Mouse (Mus musculus): ENCODE measurements at regions not wholly inside any gene's neighbourhood (a gene's known extent, or its start where the extent isn't known, plus 50 kb on each side); places are given as distances from the start of the nearest gene placed in this dataset.
A peak's percentile ranks its signal among the peaks of the same experiment; 100 is the strongest.

- Histone ChIP-seq H3K36me3 (ENCODE audit: insufficient read depth, low read length) (no peaks in the 10 kb centered on the region), H3K4me3 (ENCODE audit: low read depth, low read length) (no peak overlapping the region), H3K9ac (replicated peaks; ENCODE audit: low read depth) (no peak overlapping the region), H3K4me2 (replicated peaks; ENCODE audit: low read depth, low read length) (no peak overlapping the region), H3K9me3 (ENCODE audit: low read length) (no peaks in the 10 kb centered on the region), H3K27me3 (replicated peaks; ENCODE audit: insufficient read depth, low read length) (no peaks in the 10 kb centered on the region), H3K4me1 (ENCODE audit: insufficient read depth, low read depth, low read length) (no peaks in the 10 kb centered on the region), H3K27ac (ENCODE audit: low read length) (no peak overlapping the region)
- DNase-seq (ENCODE audit: low spot score) = no peak
- ATAC-seq = no peak
- no peak for TF ChIP-seq CTCF (IDR thresholded peaks at IDR 0.05)
- no peak for TF ChIP-seq EP300 (IDR thresholded peaks at IDR 0.05)
- 54% methylated on average over 3 of the region's 3 CpGs for WGBS
These were observed 988.5 kb upstream of the Tenm2 start for GRCm38 (mm10) chr11:38224300-38224699.

- 32% methylated on average over 2 of the region's 2 CpGs for WGBS
These were observed 967.6 kb upstream of the Tenm2 start for GRCm38 (mm10) chr11:38203347-38203746.

GRCm38 (mm10) chr11:38201136-38201741, 965.5 kb upstream of the Tenm2 start:
- no peaks in the 10 kb centered on the region for H3K36me3 ChIP-seq (ENCODE audit: insufficient read depth, low read length)
- peak; percentile 54 for ATAC-seq
- 0 out of 2 replicates have a peak, but pooled peaks have one; percentile 34 for TF ChIP-seq EP300 (IDR thresholded peaks at IDR 0.05)
- no peak for TF ChIP-seq CTCF (IDR thresholded peaks at IDR 0.05)
- 30% methylated on average over 3 of the region's 3 CpGs for WGBS
- no peak overlapping the region for H3K9ac ChIP-seq (replicated peaks; ENCODE audit: low read depth)
- H3K27ac ChIP-seq (ENCODE audit: low read length) = no peak overlapping the region
- DNase-seq (ENCODE audit: low spot score) = peak; percentile 55
- no peaks in the 10 kb centered on the region for H3K27me3 ChIP-seq (replicated peaks; ENCODE audit: insufficient read depth, low read length)
- no peaks in the 10 kb centered on the region for H3K9me3 ChIP-seq (ENCODE audit: low read length)
- no peak overlapping the region for H3K4me3 ChIP-seq (ENCODE audit: low read depth, low read length)
- no peaks in the 10 kb centered on the region for H3K4me1 ChIP-seq (ENCODE audit: insufficient read depth, low read depth, low read length)
- no peak overlapping the region for H3K4me2 ChIP-seq (replicated peaks; ENCODE audit: low read depth, low read length)

More at GRCm38 (mm10) chr11:38203347-38203746, 967.6 kb upstream of the Tenm2 start:
- Histone ChIP-seq H3K4me3 (ENCODE audit: low read depth, low read length) (no peak overlapping the region), H3K27ac (ENCODE audit: low read length) (no peak overlapping the region), H3K36me3 (ENCODE audit: insufficient read depth, low read length) (no peaks in the 10 kb centered on the region), H3K4me2 (replicated peaks; ENCODE audit: low read depth, low read length) (no peak overlapping the region), H3K9ac (replicated peaks; ENCODE audit: low read depth) (no peak overlapping the region), H3K9me3 (ENCODE audit: low read length) (no peaks in the 10 kb centered on the region), H3K27me3 (replicated peaks; ENCODE audit: insufficient read depth, low read length) (no peaks in the 10 kb centered on the region), H3K4me1 (ENCODE audit: insufficient read depth, low read depth, low read length) (no peaks in the 10 kb centered on the region)
- TF ChIP-seq CTCF (IDR thresholded peaks at IDR 0.05) (no peak), EP300 (IDR thresholded peaks at IDR 0.05) (no peak)
- DNase-seq (ENCODE audit: low spot score) = no peak
- ATAC-seq = peak; percentile 43; the same call in 1 of the 2 replicates

- TF ChIP-seq CTCF (IDR thresholded peaks at IDR 0.05) (no peak), EP300 (IDR thresholded peaks at IDR 0.05) (no peak)
- no peaks in the 10 kb centered on the region for H3K27me3 ChIP-seq (replicated peaks; ENCODE audit: insufficient read depth, low read length)
- no peak overlapping the region for H3K9ac ChIP-seq (replicated peaks; ENCODE audit: low read depth)
- no peak overlapping the region for H3K4me2 ChIP-seq (replicated peaks; ENCODE audit: low read depth, low read length)
- DNase-seq (ENCODE audit: low spot score) (no peak), ATAC-seq (no peak)
- WGBS = 58% methylated on average over 5 of the region's 5 CpGs
- H3K27ac ChIP-seq (ENCODE audit: low read length) = no peak overlapping the region
- H3K9me3 ChIP-seq (ENCODE audit: low read length) = no peaks in the 10 kb centered on the region
- no peak overlapping the region for H3K4me3 ChIP-seq (ENCODE audit: low read depth, low read length)
- no peaks in the 10 kb centered on the region for H3K36me3 ChIP-seq (ENCODE audit: insufficient read depth, low read length)
- H3K4me1 ChIP-seq (ENCODE audit: insufficient read depth, low read depth, low read length) = no peaks in the 10 kb centered on the region
These were observed 958.0 kb upstream of the Tenm2 start for GRCm38 (mm10) chr11:38193719-38194118.

- TF ChIP-seq CTCF (IDR thresholded peaks at IDR 0.05) (no peak), EP300 (IDR thresholded peaks at IDR 0.05) (no peak)
- ATAC-seq (no peak), DNase-seq (ENCODE audit: low spot score) (no peak)
- no peaks in the 10 kb centered on the region for H3K9me3 ChIP-seq (ENCODE audit: low read length)
- H3K4me2 ChIP-seq (replicated peaks; ENCODE audit: low read depth, low read length) = no peak overlapping the region
- no peak overlapping the region for H3K9ac ChIP-seq (replicated peaks; ENCODE audit: low read depth)
- no peak overlapping the region for H3K4me3 ChIP-seq (ENCODE audit: low read depth, low read length)
- WGBS = 47% methylated on average over 2 of the region's 2 CpGs
- H3K27me3 ChIP-seq (replicated peaks; ENCODE audit: insufficient read depth, low read length) = no peaks in the 10 kb centered on the region
- H3K36me3 ChIP-seq (ENCODE audit: insufficient read depth, low read length) = no peaks in the 10 kb centered on the region
- H3K27ac ChIP-seq (ENCODE audit: low read length) = no peak overlapping the region
- no peaks in the 10 kb centered on the region for H3K4me1 ChIP-seq (ENCODE audit: insufficient read depth, low read depth, low read length)
These were observed 956.3 kb upstream of the Tenm2 start for GRCm38 (mm10) chr11:38191895-38192547.

GRCm38 (mm10) chr11:38191437-38191836, 955.7 kb upstream of the Tenm2 start:
- H3K9ac ChIP-seq (replicated peaks; ENCODE audit: low read depth) = no peak overlapping the region
- no peak overlapping the region for H3K27ac ChIP-seq (ENCODE audit: low read length)
- TF ChIP-seq EP300 (IDR thresholded peaks at IDR 0.05) (no peak), CTCF (IDR thresholded peaks at IDR 0.05) (no peak)
- ATAC-seq (no peak), DNase-seq (ENCODE audit: low spot score) (no peak)
- no peak overlapping the region for H3K4me3 ChIP-seq (ENCODE audit: low read depth, low read length)
- H3K4me1 ChIP-seq (ENCODE audit: insufficient read depth, low read depth, low read length) = no peaks in the 10 kb centered on the region
- no peaks in the 10 kb centered on the region for H3K27me3 ChIP-seq (replicated peaks; ENCODE audit: insufficient read depth, low read length)
- WGBS = 52% methylated on average over 3 of the region's 3 CpGs
- H3K4me2 ChIP-seq (replicated peaks; ENCODE audit: low read depth, low read length) = no peak overlapping the region
- H3K36me3 ChIP-seq (ENCODE audit: insufficient read depth, low read length) = no peaks in the 10 kb centered on the region
- H3K9me3 ChIP-seq (ENCODE audit: low read length) = no peaks in the 10 kb centered on the region
